Mouse (Mus musculus) common myeloid progenitor, adult 5-6 weeks (primary cell): ENCODE data around the gene Cep68. TPM values are rescaled to one million over a fixed set of nuclear protein-coding genes. Genes with fewer than 3 reads are reported as not detected.
A peak's percentile ranks its signal among the peaks of the same experiment; 100 is the strongest.

Experiments
- ATAC-seq: replicated peaks from 2 replicates; pipeline ENCODE4 v1.8.0; 2016; ENCODE audit warnings: low read depth, mild to moderate bottlenecking, moderate TSS enrichment, inconsistent platforms; ENCODE audit not compliant: poor library complexity, severe bottlenecking
- total RNA-seq: library from RNA; stranded (forward); fragments of 200-1000, 187-1606 nt; gene quantifications from 2 replicates; pipeline ENCODE4 v1.2.3, GENCODE M21; 2017

The Cep68 gene
- total RNA-seq, 1 experiment from 2014 or later = 46.1 TPM

DNA sequence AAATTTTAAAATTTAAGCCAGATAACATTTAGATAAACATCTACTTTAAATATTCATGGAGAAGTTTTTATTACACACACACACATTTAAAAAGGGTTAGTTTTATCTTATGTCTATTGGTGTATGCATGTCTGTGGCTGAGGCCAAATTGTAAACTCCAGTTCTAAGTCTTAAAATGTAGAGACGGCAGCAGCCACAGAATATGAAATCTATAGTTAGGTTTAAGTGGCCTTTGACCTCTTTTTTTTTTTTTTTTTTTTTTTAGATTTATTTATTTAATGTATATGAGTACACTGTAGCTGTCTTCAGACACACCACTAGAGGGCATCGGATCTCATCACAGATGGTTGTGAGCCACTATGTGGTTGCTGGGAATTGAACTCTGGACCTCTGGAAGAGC, 41.6 kb downstream of the Cep68 start:
- ATAC-seq = no peak

DNA sequence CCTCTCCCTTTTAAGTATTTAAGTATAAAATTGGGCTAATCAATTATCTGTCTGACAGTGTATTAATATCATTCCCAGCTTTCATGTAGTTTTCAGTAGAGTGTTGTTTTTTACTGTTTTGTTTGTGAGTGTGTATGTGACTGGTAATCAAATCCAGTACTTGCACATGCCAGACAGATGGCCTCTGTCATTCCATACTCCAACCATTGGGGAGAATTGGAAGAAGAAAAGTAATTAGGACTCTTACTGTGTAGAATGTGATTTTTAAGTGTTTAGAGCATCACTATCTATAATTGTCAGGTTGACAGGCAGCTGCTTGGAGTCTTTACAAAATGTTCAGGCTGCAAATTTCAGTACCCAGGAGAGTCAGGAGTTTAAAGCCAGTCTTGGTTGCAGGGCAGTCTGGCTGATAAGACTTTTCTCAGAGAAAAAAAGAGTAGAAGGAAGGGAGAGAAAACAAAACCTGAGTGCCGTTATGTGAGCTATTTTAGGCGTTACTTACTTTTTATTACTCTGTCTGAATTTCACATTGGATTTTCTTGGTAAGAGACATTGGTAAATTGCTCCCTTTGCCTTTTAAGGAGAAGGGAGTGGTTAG, 42.5 kb downstream of the Cep68 start:
- ATAC-seq = no peak

DNA sequence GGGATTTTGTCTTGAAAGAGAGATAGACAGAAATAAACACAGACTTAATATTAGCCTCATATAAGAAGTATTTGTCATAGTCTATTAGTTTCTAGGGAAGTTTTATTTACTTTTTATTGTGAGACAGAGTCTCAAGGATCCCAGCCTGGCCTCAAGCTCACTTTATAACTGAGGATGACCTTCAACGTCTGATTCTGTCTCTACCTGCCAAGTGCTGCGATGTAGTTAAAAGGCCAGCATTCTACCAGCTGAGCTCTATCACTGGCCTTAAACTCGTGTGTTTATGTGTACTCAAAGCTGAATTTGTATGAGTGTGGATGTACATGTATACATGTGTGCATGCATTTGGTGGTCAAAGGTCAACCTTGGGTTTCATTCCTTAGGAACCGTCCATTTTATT, 43.7 kb downstream of the Cep68 start:
- ATAC-seq = no peak

DNA sequence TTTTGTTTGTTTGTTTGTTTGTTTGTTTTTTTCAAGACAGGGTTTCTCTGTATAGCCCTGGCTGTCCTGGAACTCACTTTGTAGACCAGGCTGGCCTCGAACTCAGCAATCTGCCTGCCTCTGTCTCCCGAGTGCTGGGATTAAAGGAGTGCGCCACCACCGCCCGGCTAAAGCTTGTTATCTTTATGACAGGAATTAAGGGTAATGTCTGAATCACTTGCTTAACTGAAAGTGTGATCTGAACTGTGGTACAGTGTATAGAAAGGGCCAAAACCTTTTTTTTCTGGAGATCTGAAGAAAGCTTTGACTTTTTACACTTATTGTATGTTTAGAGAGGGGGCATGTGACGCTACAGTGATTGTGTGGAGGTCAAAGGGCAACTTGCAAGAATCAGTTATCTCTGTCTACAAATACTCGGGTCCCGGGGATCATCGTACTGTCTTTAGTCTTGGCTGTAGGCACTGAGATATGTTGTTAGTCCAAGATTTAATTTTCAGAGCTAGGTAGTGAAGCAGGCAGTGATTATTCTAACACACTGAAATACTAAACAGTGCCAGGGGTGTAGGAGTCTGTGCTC, 44.3 kb downstream of the Cep68 start:
- ATAC-seq = no peak

DNA sequence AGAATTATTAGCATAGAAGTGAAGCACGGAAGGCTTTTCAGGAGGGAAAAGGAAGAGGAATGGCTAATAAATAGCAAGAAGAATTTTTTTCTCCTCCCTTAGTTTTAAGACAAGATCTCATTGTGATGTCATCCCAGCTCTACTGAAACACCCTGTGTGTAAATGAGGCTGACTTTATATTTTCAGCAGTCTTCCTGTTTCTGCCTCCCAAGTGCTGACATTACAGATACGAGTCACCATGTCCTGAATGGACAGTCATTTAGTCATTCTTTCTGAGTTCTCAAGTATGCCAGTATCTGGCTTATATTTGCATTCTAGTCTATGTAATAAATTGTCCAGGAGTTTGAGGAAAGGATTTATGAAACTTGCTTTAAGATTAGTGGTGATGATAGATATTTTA, 44.9 kb downstream of the Cep68 start:
- no peak for ATAC-seq

DNA sequence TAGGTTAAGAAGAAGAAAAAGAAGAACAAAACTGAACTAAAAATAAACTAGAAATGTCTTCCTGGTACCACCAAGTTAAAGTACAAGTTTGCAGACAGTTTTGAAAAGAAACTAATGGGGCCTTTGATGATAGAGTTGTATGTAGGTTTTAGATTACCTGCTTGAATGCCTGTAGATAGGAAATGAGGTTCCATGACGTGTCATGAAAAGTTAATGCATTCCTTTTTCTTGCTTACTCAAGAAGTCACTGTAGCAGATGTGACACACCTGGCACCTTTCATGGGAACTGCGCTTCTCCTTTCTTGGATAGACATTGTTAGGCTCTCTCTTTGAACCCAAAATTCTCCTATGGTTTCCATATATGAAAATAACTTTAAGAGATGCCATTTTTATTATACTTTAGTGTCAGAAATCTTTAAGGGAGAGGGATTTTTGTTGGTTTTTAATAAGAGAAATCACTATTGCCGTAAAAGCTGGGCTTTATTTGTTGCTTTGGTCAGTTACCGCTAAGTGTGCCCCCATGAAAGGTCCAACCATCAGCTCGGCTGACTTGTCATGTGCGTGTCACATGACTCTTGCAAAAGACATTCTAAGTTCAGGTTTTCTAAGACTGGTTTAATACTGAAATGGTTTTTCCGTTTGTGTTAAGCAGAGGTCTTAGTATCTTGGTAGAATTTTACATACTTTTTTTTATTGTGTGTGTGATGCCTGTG, 46.8 kb downstream of the Cep68 start:
- ATAC-seq = no peak

DNA sequence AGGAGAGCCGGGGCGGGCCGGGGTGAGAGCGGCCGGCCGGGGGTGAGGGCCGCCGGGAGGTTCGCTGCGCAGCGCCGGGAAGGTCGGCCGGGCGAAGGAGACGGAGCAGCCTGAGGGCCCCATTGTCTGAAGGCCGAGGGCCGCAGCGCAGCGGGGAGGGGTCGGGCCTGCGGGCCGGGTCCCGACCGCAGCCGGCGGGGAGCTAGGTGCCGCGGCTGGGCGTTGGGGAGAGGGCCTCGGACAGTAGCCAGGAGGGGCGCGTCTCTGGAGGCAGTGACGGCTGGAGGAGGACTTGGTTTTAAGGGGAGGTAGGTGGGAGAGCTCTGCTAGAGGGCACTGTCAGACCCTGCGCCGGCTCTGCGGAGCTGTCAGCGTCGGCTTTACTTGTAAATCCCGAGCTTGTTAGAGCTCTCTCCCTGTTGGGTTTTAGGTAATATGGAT, 47.5 kb downstream of the Cep68 start:
- 0 out of 2 replicates have a peak, but pooled peaks have one; percentile 6 for ATAC-seq

DNA sequence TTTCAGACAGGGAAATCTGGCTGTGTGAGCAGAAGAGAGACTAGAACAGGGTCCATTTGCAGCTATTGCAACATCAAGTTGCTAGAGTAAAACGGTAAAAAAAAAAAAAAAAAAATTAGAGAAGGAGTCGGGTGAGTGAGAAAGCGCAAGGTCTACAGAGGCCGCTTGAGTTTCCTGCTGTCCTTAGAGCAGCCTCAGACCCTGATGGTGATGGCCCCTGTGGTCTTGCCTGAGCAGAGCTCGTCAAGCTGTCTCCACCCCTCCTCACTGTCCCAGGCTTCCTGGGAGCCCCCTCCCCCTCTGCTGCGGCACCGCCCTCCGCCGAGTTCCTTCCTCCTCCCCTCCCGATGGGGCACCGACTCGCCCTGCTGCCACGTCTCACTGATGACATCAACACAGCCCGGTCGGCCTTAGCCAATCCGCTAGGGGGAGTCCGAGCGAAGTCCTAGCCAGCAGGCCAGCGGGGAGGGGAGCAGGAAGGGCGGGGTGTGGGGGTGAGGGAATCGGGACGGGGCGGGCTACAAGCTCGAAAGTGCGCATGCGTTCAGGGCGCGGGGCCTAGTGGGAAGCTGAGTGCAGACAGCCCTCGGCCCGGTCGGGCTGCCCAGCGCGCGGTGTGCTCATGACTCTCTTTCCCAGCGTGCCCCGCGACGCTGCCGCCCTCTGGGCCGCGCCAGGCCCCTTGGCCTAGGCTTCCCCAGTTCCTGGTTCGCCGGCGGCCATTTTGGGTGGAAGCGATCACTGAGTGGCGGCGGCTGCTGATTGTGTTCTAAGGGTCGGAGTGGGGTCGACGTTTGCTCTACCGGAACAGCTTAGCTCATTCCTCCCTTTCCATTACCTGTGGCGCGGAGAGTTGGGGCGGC, 48.3 kb downstream of the Cep68 start, which contains the start of gene Rab1a:
TSS of gene Rab1a (plus strand) at position 720 of the 863 bp plus-strand sequence.
- peak; percentile 92 for ATAC-seq

DNA sequence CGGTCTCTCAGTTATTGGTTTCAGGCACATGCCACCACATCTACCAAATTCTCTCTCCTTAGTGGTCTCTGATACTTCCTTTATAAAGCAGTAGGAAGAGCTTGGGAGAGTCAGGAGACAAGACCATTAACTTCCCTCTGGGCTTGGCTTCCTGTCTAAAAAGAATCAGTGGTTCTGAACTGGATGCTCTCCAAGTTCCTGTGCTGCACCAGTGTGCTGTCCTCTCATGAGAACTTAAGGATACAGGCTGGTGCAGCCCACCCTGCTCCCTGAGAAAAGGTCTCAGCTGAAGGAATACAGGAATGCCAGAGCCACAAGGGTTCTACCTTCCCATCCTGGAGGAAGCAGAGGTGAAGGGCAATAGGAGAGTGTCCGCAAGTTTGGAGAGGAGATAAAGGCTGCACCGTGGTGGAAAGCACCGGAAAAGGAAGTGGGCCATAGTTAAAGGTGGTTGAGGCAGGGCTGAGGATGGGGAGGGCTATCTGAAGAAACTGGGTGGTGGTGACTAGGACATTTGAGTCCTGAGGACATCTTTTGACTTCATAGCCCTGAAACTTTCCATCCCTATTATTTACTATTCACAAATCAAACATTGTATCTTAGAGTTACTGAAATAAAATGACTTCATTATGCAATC, 56.0 kb downstream of the Cep68 start:
- peak; percentile 92 for ATAC-seq

DNA sequence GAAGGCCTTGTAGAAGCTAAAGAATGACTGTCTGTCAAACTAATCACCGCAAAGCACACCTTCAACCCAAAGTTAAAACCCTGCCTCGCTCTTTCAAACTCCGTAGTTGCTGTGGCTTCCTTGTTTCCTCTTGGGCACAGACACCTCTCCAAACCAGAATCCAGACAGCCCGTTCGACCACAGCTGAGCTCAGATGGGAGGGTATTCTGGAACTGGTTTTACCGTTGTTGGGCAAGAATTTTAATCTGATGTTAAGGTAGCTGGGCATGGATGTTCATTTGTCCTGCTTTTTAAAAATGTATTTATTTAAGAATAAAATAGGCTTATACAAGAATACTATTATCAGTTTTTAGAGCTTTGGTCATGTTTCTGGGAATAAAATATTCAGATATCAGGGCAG, 62.0 kb downstream of the Cep68 start:
- ATAC-seq = no peak

Other genes starting within 250 kb of the Cep68 start
- gene Actr2, start 136.5 kb downstream of the Cep68 start, total RNA-seq = 234 and 249 TPM in 2 replicates
- gene Rab1a, start 48.0 kb downstream of the Cep68 start, total RNA-seq = 76.4 and 95.4 TPM in 2 replicates
- 0.73 and 1.9 TPM in 2 replicates for gene Slc1a4, start 83.3 kb upstream of the Cep68 start, total RNA-seq